Mouse (Mus musculus) lung, adult 2 months (tissue): Measurements from ENCODE around the gene Zfand2a. TPM values are rescaled to one million over a fixed set of nuclear protein-coding genes. Genes with fewer than 3 reads are reported as not detected.

Source experiments
- DNase-seq: peaks from one replicate; pipeline ENCODE4 v3.0.0; 2022
- H3K4me1 ChIP-seq: fragments of 200-500 bp; 2 replicates; pipeline ENCODE4 v1.6.1; 2011; ENCODE audit warnings: low read length; ENCODE audit not compliant: control insufficient read depth, insufficient read depth
- H3K4me3 ChIP-seq: fragments of 200-500 bp; replicated peaks from 2 replicates; pipeline ENCODE3; 2011; ENCODE audit warnings: low read depth, mild to moderate bottlenecking, control low read depth, low read length; ENCODE audit errors: extremely low read depth
- CTCF ChIP-seq: fragments of 200-500 bp; IDR thresholded peaks from 2 replicates; pipeline ENCODE4 v1.5.1; 2011; ENCODE audit warnings: mild to moderate bottlenecking, low read length, control low read depth; ENCODE audit not compliant: insufficient read depth
- POLR2A ChIP-seq: fragments of 200-500 bp; IDR thresholded peaks from 2 replicates; pipeline ENCODE4 v1.6.1; 2011; ENCODE audit warnings: low read depth, mild to moderate bottlenecking, control low read depth, low read length, borderline replicate concordance; ENCODE audit errors: extremely low read depth
- WGBS: fragments of 180-500 bp; shearing (Covaris S2); methylation state at CpG from one replicate; pipeline ENCODE4 v1.1.7; 2018; 5-methylcytosine and 5-hydroxymethylcytosine counted together
- polyA plus RNA-seq: library from polyadenylated mRNA; depleted of rRNA; stranded (reverse); fragments of >200 nt; gene quantifications from 2 replicates; pipeline ENCODE4 v1.2.3, GENCODE M21; 2012

The Zfand2a gene
- polyA plus RNA-seq, 1 experiment = 19.6 TPM

- no peak for TF ChIP-seq POLR2A
- no peak for TF ChIP-seq CTCF
- DNase-seq = no peak
- H3K4me3 ChIP-seq = no peak overlapping the region
- peaks cover 7% of the 10 kb centered on the region; the same call in 1 of the 2 replicates for H3K4me1 ChIP-seq
- WGBS = 26% methylated on average over 5 of the region's 5 CpGs
Observed at GRCm38 (mm10) chr5:139449161-139449791, 35.1 kb downstream of the Zfand2a start.

- WGBS = 76% methylated on average over 6 of the region's 6 CpGs
Observed at GRCm38 (mm10) chr5:139448025-139448424, 36.3 kb downstream of the Zfand2a start.

GRCm38 (mm10) chr5:139445258-139445657 lies 39.1 kb downstream of the Zfand2a start:
- DNase-seq = no peak
- H3K4me3 ChIP-seq = no peak overlapping the region
- TF ChIP-seq POLR2A = no peak
- peak; percentile 43; the same call in 1 of the 2 replicates for TF ChIP-seq CTCF
- peaks cover 7% of the 10 kb centered on the region; the same call in 1 of the 2 replicates for H3K4me1 ChIP-seq
- WGBS = 67% methylated on average over 8 of the region's 8 CpGs

More at GRCm38 (mm10) chr5:139448025-139448424, 36.3 kb downstream of the Zfand2a start:
- no peak for TF ChIP-seq CTCF
- no peak for TF ChIP-seq POLR2A
- DNase-seq = no peak
- Histone ChIP-seq H3K4me1 (peaks cover 7% of the 10 kb centered on the region; the same call in 1 of the 2 replicates), H3K4me3 (no peak overlapping the region)

- no peak for DNase-seq
- Histone ChIP-seq H3K4me3 (no peak overlapping the region), H3K4me1 (no peaks in the 10 kb centered on the region)
- no peak for TF ChIP-seq CTCF
- no peak for TF ChIP-seq POLR2A
- WGBS = 63% methylated on average over 4 of the region's 4 CpGs
Observed at GRCm38 (mm10) chr5:139442962-139443361, 41.4 kb downstream of the Zfand2a start.

DNA sequence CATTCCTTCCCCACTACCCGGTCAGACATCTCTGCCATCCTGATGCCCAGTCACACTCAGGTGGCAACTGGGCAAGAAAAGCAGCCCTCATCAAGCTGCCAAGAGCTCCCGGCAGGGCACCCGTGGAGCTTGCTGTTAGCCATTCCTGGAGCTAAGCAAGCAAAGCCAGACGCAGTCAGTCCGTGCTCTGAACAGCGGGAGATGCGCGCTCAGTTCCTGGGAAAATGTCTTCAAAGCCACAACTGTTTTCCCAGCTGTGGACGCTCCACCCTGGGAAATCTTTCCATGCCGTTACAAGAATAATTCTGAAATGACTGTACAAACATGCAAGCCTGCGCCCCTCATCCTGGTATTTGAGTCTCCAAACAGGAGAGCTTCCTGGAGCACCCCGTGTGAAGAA lies 41.9 kb downstream of the Zfand2a start:
- no peaks in the 10 kb centered on the region for H3K4me1 ChIP-seq
- no peak overlapping the region for H3K4me3 ChIP-seq
- no peak for TF ChIP-seq POLR2A
- TF ChIP-seq CTCF = no peak
- WGBS = 65% methylated on average over 12 of the region's 12 CpGs
- DNase-seq = no peak

DNA sequence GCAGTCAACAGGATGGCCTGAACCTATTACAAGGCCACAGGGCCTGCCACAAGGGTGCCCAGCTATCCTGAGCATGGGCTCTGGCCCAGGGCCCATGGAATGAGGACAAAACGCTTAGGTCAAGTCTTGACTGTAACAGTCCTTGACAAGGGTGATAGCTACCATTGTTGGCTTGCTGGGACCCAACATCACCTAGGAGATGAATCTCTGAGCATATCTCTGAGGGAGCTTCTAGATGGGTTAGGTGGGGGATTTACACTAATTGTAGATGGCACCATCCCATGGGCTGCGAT lies 42.7 kb downstream of the Zfand2a start:
- no peaks in the 10 kb centered on the region for H3K4me1 ChIP-seq
- no peak overlapping the region for H3K4me3 ChIP-seq
- 86% methylated on average over 2 of the region's 2 CpGs for WGBS
- no peak for DNase-seq
- no peak for TF ChIP-seq POLR2A
- no peak for TF ChIP-seq CTCF

- DNase-seq = no peak
- whole genome bisulfite sequencing = 93% methylated on average over 11 of the region's 11 CpGs
- Histone ChIP-seq H3K4me1 (no peaks in the 10 kb centered on the region), H3K4me3 (no peak overlapping the region)
- TF ChIP-seq CTCF (no peak), POLR2A (no peak)
Observed at GRCm38 (mm10) chr5:139440926-139441725, 43.2 kb downstream of the Zfand2a start.

- TF ChIP-seq POLR2A = no peak
- no peak for TF ChIP-seq CTCF
- no peak for DNase-seq
- H3K4me3 ChIP-seq = no peak overlapping the region
- 69% methylated on average over 5 of the region's 5 CpGs for WGBS
- H3K4me1 ChIP-seq = no peaks in the 10 kb centered on the region
Observed at GRCm38 (mm10) chr5:139440451-139440850, 43.9 kb downstream of the Zfand2a start.

- no peak for DNase-seq
- no peak for TF ChIP-seq CTCF
- TF ChIP-seq POLR2A = no peak
- H3K4me1 ChIP-seq = no peaks in the 10 kb centered on the region
- no peak overlapping the region for H3K4me3 ChIP-seq
- WGBS = 76% methylated on average over 12 of the region's 12 CpGs
Observed at GRCm38 (mm10) chr5:139438440-139438839, 45.9 kb downstream of the Zfand2a start.

DNA sequence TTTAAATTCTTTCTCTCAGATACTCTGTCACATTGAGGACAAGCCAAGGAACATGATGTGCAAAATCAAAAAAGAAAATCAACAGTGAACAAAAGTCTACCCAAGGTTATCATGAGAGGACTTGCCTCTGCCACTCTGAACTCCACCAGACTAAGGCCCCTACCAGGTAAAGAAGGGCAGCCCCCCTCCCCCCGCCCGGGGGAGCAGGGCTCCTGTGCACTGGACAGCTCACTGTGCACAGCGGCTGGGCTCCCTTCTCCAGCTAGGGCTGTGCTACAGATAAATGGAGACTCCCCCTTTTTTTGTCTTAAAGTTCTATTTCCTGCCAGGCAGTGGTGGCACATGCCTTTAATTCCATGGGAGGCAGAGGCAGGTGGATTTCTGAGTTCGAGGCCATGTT lies 46.6 kb downstream of the Zfand2a start:
- whole genome bisulfite sequencing = 84% methylated on average over 4 of the region's 4 CpGs
- no peak for TF ChIP-seq POLR2A
- no peak for TF ChIP-seq CTCF

GRCm38 (mm10) chr5:139434940-139435339 lies 49.4 kb downstream of the Zfand2a start:
- DNase-seq = no peak
- Histone ChIP-seq H3K4me3 (no peak overlapping the region), H3K4me1 (peaks cover 5% of the 10 kb centered on the region)
- no peak for TF ChIP-seq POLR2A
- TF ChIP-seq CTCF = no peak
- 62% methylated on average over 8 of the region's 8 CpGs for WGBS

More for the DNA sequence above, 46.6 kb downstream of the Zfand2a start:
- Histone ChIP-seq H3K4me1 (peaks cover 2% of the 10 kb centered on the region; the same call in 1 of the 2 replicates), H3K4me3 (no peak overlapping the region)
- no peak for DNase-seq
